Mouse (Mus musculus): ENCODE measurements around the gene Cnot1. TPM values are rescaled to one million over a fixed set of nuclear protein-coding genes. Genes with fewer than 3 reads are reported as not detected.

Cnot1 gene
- polyA plus RNA-seq, 1 experiment from 2014 or later = 45.2 TPM

DNA sequence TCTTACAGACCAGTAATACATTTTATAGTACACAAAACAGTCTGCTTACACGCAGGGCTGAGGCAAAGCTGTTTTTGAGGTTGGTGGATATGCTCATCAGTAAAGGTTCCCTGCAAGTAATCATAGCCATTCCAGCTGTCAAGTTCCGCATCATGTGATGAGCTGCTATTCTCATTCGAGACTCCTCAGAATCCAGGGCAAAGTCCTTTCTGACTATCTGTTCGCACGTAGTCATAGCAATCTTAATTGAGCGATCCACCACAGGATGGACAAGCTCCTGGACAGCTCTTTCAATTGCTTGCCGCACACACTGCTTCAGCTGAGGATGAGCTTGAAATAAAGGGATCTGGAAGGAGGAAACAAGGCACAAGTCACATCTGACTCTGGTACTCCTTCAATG is 65.5 kb downstream of the Cnot1 start:
- no peak for DNase-seq (ENCODE audit: low spot score)

GRCm38 (mm10) chr8:95738596-95738995 is 68.7 kb downstream of the Cnot1 start:
- no peak for DNase-seq (ENCODE audit: low spot score)

DNA sequence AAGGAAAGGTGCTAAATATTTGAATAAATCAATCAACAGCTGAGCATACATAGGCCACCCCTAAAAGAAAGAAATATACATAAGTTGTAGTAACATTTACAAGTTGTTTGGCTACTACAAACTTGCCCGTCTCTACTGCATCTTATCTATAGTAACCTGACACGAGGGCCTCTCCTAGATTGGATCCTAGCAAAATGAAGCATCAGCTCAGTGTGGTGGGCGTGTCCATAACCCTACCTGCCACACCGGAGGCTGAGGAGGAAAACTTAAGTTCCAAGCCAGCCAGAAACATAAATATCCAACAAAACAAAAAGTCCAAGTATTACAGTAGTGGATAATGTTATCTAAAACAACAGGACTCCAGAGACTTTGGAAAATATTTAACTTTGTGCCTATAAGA is 79.6 kb downstream of the Cnot1 start:
- no peak for DNase-seq (ENCODE audit: low spot score)

GRCm38 (mm10) chr8:95716546-95717335 is 90.5 kb downstream of the Cnot1 start:
- peak; percentile 7 for DNase-seq (ENCODE audit: low spot score)

DNA sequence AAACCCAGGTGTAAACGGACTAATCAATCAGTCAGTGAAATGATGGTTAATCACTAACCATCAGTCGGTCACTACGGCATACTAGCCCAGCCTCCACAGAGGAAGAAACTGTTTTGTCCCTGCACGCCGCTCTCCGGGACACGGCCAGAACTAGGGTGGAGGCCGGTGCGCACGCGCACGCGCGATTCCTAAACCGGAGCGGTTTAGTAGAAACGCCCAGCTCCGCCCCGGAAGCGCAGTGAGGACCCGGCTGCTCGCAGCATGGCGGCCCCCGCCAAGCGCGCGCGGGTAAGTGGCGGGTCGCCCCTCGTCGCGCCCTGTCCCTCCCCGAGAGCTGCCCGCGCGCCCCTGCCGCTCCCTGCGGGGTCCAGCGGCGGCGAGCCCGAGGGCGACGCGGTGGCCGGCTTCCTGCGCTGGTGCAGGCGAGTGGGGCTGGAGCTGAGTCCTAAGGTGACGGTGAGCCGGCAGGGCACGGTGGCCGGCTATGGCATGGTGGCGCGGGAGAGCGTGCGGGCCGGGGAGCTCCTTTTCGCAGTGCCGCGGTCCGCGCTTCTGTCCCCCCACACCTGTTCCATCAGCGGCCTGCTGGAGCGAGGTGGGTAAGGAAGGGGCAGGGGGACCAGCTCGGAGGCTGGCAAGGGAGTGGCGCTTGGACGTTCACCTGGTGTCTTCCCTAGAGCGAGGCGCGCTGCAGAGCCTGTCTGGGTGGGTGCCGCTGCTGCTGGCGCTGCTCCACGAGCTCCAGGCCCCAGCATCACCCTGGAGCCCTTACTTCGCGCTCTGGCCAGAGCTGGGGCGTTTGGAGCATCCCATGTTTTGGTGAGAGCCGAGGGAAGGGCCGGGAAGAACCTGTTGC is 91.4 kb downstream of the Cnot1 start, which contains the start of gene Setd6:
Gene Setd6 (plus strand): TSS at position 206 of the 856 bp plus-strand sequence.
- DNase-seq (ENCODE audit: low spot score) = peak; percentile 89

- no peak for DNase-seq (ENCODE audit: low spot score)
Measured at GRCm38 (mm10) chr8:95714837-95715413, 92.3 kb downstream of the Cnot1 start.

- no peak for DNase-seq (ENCODE audit: low spot score)
Measured at GRCm38 (mm10) chr8:95714367-95714766, 92.9 kb downstream of the Cnot1 start.

- peak; percentile 77 for DNase-seq (ENCODE audit: low spot score)
Measured at GRCm38 (mm10) chr8:95713100-95714010, 93.9 kb downstream of the Cnot1 start.

GRCm38 (mm10) chr8:95712395-95712794 is 94.9 kb downstream of the Cnot1 start:
- DNase-seq (ENCODE audit: low spot score) = no peak

DNA sequence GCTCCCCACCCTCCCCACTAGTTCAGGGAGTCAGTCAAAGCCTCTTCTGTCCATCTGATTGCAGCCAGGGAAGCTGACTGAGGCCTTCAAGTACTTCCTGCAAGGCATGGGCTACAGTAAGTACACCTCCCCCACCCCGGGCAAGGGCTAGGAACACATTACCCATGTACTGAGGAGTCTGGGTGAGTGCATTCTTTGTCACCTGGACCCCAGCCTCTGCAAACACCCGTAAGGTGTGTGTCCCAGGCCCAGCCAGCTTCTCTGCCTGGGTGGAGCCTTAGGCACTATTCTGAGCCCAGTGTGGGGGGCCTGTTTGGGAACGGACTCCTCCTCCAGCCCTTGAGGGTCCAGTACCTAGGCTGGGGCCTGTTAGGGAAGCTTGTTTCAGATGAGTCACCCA is 96.2 kb downstream of the Cnot1 start:
- no peak for DNase-seq (ENCODE audit: low spot score)

DNA sequence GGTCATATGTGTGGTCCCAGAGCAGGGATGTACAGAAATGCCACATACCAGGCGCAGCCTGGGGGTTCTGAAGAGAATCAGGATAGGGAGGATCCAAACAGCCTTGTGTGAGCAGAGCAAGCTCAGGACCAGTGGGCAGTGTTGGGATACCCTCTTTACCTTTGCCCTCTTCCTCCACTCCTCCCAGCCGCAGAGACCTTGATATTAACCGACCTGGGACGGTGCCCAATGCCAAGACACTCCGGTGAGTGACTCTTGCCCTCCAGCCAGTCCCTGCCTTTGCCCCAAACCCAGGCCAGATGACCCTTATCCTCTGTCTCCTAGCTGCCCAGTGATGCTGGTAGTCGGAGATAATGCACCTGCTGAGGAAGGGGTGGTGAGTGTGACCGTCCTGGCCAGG is 97.7 kb downstream of the Cnot1 start:
- no peak for DNase-seq (ENCODE audit: low spot score)

- no peak for DNase-seq (ENCODE audit: low spot score)
Measured at GRCm38 (mm10) chr8:95704538-95704937, 102.7 kb downstream of the Cnot1 start.

- peak; percentile 35 for DNase-seq (ENCODE audit: low spot score)
Measured at GRCm38 (mm10) chr8:95703461-95704260, 103.6 kb downstream of the Cnot1 start.

GRCm38 (mm10) chr8:95702480-95703446 is 104.5 kb downstream of the Cnot1 start:
- DNase-seq (ENCODE audit: low spot score) = peak; percentile 92

GRCm38 (mm10) chr8:95701809-95702208 is 105.5 kb downstream of the Cnot1 start:
- no peak for DNase-seq (ENCODE audit: low spot score)

DNA sequence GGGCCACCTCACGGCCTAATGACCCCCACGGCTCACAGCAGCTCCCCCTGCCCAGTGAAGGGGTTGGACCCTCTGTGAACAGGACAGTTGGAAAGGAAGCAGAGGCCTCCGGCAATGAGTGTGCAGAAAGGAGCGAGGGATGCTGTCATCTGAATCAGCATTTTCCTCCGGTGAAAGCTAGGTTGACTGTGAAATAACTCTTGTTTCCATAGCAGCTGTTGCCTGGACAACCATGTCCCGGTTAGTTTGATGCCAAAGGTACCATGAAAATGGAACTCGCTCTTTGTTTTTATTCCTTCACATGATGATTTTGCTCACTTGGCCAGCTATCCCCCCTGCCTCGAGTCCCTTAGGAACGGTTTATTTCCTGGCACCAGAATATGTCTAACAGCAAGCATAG is 107.0 kb downstream of the Cnot1 start:
- DNase-seq (ENCODE audit: low spot score) = no peak

DNA sequence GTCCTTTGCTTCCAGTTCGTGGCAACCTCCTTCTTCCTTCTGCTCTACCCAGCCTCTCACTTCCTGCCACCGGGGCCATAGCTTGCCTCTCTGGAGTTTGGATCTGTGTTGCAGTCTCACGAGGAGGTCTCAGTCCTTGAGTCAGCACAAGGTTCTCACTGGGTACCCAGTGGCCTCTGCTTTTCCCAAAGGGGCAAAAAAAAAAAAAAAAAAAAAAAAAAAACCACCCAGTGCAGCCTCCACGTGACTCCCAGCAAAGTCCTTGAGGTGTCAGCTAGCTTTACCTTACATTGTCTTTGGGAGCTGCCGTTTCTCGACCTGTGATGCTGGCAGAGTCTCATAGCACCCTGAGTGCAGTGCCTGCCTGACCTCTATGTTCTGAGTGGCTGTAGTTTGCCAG is 109.1 kb downstream of the Cnot1 start:
- DNase-seq (ENCODE audit: low spot score) = no peak

DNA sequence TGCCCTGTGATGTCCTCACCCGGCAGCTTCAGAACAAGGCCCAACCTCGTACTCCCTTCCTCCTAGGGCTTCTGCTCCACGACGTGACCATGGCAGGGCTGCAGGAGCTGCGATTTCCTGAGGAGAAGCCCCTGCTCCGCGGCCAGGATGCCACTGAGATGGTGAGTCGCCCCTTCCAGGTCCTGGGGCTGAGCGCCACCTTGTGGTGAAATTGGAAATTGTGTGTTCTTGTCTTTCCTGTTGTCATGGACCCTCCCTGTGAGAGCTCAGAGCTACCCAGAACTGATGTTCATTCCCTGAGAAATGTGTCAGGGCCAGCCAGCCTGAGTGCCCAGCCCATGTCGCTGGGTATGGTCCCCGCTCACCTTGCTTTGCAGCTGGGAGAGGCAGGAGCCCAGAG is 110.1 kb downstream of the Cnot1 start:
- peak; percentile 86 for DNase-seq (ENCODE audit: low spot score)

- DNase-seq (ENCODE audit: low spot score) = no peak
Measured at GRCm38 (mm10) chr8:95696661-95697060, 110.6 kb downstream of the Cnot1 start.

All from thymus, postnatal 0 days (tissue).